ENCODE assay signal across 8 mouse cellular contexts in genomic region chr8:84021096-84021495, GRCm38 (mm10). TPM values are rescaled to one million over a fixed set of nuclear protein-coding genes. Genes with fewer than 3 reads are reported as not detected.
DNase-seq lines count a peak whose midpoint lies in the region; ATAC-seq lines count a peak whose summit lies in the region.

Gene Palm3 (plus strand): TSS chr8:84021471.

- peak within 1 kb of the TSS; percentile 44 for H3K4me2 ChIP-seq in heart, embryonic 11.5 days
- peak within 1 kb of the TSS; percentile 20; the same call in 1 of the 2 replicates for H3K4me2 ChIP-seq in neural tube, embryonic 12.5 days (replicated peaks)
- H3K4me2 ChIP-seq in kidney, embryonic 16.5 days (replicated peaks; ENCODE audit: low read depth, low read length), result peak within 1 kb of the TSS; percentile 61
- H3K4me2 ChIP-seq in midbrain, embryonic 16.5 days (ENCODE audit: low read length), result no peak within 1 kb of the TSS

- no peak within 1 kb of the TSS for H3K27ac ChIP-seq in heart, embryonic 11.5 days (ENCODE audit: low read depth, low read length)
- H3K27ac ChIP-seq in neural tube, embryonic 12.5 days, result no peak within 1 kb of the TSS
- peak within 1 kb of the TSS; percentile 91 for H3K27ac ChIP-seq in kidney, embryonic 16.5 days (ENCODE audit: low read length)
- no peak within 1 kb of the TSS for H3K27ac ChIP-seq in midbrain, embryonic 16.5 days (ENCODE audit: low read length)

- peak within 1 kb of the TSS; percentile 24; the same call in 1 of the 2 replicates for H3K9ac ChIP-seq in heart, embryonic 11.5 days (ENCODE audit: low read depth, low read length)
- H3K9ac ChIP-seq in neural tube, embryonic 12.5 days, result 0 out of 2 replicates have a peak within 1 kb of the TSS, but pooled peaks have one; percentile 21
- peak within 1 kb of the TSS; percentile 74 for H3K9ac ChIP-seq in kidney, embryonic 16.5 days (replicated peaks; ENCODE audit: low read length)
- no peak within 1 kb of the TSS for H3K9ac ChIP-seq in midbrain, embryonic 16.5 days (ENCODE audit: low read depth, low read length)

- no peak for DNase-seq in heart, postnatal 25 days (ENCODE audit: low spot score)
- no peak for DNase-seq in neural tube, embryonic 10.5 days (ENCODE audit: extremely low spot score, low spot score)
- DNase-seq in yolk sac, embryonic 10.5 days (ENCODE audit: low spot score), result peak; percentile 90
- DNase-seq in left cerebral cortex, postnatal 36 days (ENCODE audit: low spot score in 2 of 2), result no peak

- peaks cover 20% of the 10 kb centered on the region for H3K27me3 ChIP-seq in heart, embryonic 11.5 days (ENCODE audit: control insufficient read depth, insufficient read depth, low read length)
- H3K27me3 ChIP-seq in neural tube, embryonic 12.5 days (replicated peaks), result peaks cover 24% of the 10 kb centered on the region
- H3K27me3 ChIP-seq in kidney, embryonic 16.5 days (ENCODE audit: insufficient read depth, low read length), result 0 out of 2 replicates have a peak, but pooled peaks cover 3% of the 10 kb centered on the region
- H3K27me3 ChIP-seq in midbrain, embryonic 16.5 days (ENCODE audit: control insufficient read depth, insufficient read depth, low read depth, low read length), result peaks cover 12% of the 10 kb centered on the region

- intact Hi-C loops in heart, postnatal 25 days (cut with DNase I), result no loop called here
- intact Hi-C loops in left cerebral cortex, postnatal 36 days (cut with DNase I), result no loop called here

- no peaks in the 10 kb centered on the region for H3K9me3 ChIP-seq in heart, embryonic 11.5 days (replicated peaks; ENCODE audit: control insufficient read depth, low read length)
- H3K9me3 ChIP-seq in neural tube, embryonic 12.5 days, result no peaks in the 10 kb centered on the region
- no peaks in the 10 kb centered on the region for H3K9me3 ChIP-seq in kidney, embryonic 16.5 days (ENCODE audit: low read length)
- no peaks in the 10 kb centered on the region for H3K9me3 ChIP-seq in midbrain, embryonic 16.5 days (replicated peaks; ENCODE audit: control insufficient read depth, low read length, poor library complexity, severe bottlenecking)

- peaks cover 26% of the 10 kb centered on the region for H3K4me1 ChIP-seq in heart, embryonic 11.5 days (ENCODE audit: control insufficient read depth, insufficient read depth, low read length)
- peaks cover 11% of the 10 kb centered on the region; the same call in 1 of the 2 replicates for H3K4me1 ChIP-seq in neural tube, embryonic 12.5 days
- H3K4me1 ChIP-seq in kidney, embryonic 16.5 days (ENCODE audit: insufficient read depth, low read length), result peaks cover 42% of the 10 kb centered on the region
- peaks cover 5% of the 10 kb centered on the region; the same call in 1 of the 2 replicates for H3K4me1 ChIP-seq in midbrain, embryonic 16.5 days (ENCODE audit: control insufficient read depth, insufficient read depth, low read length)

- ATAC-seq in heart, embryonic 11.5 days (replicated peaks; ENCODE audit: insufficient number of reproducible peaks, low FRiP score, low TSS enrichment), result no peak; the same call in 1 of the 2 replicates
- no peak for ATAC-seq in neural tube, embryonic 12.5 days (ENCODE audit: low FRiP score, low read depth)
- ATAC-seq in kidney, embryonic 16.5 days (ENCODE audit: low FRiP score, low TSS enrichment), result peak; percentile 91
- ATAC-seq in midbrain, embryonic 16.5 days, result no peak

- no peaks in the 10 kb centered on the region for H3K36me3 ChIP-seq in heart, embryonic 11.5 days (ENCODE audit: control insufficient read depth, insufficient read depth, low read length)
- H3K36me3 ChIP-seq in neural tube, embryonic 12.5 days, result no peaks in the 10 kb centered on the region
- H3K36me3 ChIP-seq in kidney, embryonic 16.5 days (ENCODE audit: insufficient read depth, low read length), result no peaks in the 10 kb centered on the region
- H3K36me3 ChIP-seq in midbrain, embryonic 16.5 days (ENCODE audit: control insufficient read depth, insufficient read depth, low read length), result no peaks in the 10 kb centered on the region

- no peak within 1 kb of the TSS for H3K4me3 ChIP-seq in heart, embryonic 11.5 days (ENCODE audit: low read depth, low read length)
- H3K4me3 ChIP-seq in neural tube, embryonic 12.5 days, result no peak within 1 kb of the TSS
- H3K4me3 ChIP-seq in kidney, embryonic 16.5 days (ENCODE audit: low read length), result peak within 1 kb of the TSS; percentile 44
- H3K4me3 ChIP-seq in midbrain, embryonic 16.5 days (ENCODE audit: low read depth, low read length), result no peak within 1 kb of the TSS

- 9% methylated on average over 18 of the region's 18 CpGs for WGBS in heart, embryonic 11.5 days (ENCODE audit: insufficient replicate concordance)
- 4% methylated on average over 18 of the region's 18 CpGs for WGBS in neural tube, embryonic 12.5 days
- WGBS in kidney, embryonic 16.5 days, result 4% methylated on average over 18 of the region's 18 CpGs
- 9% methylated on average over 18 of the region's 18 CpGs for WGBS in midbrain, embryonic 16.5 days

RNA-seq across cellular contexts. Expression of gene Palm3, which starts in this region (rescaled TPM):
- 0.57 and 0.77 TPM in 2 replicates for polyA plus RNA-seq in heart, embryonic 11.5 days (2014; fragmentation: Nextera tagmentation; extraction: Ambion mirVana)
- total RNA-seq in heart, postnatal 25 days (2021), result under 1 TPM; 0.28 to 0.36 TPM
- polyA plus RNA-seq in neural tube, embryonic 12.5 days (2016; fragmentation: Nextera tagmentation; extraction: Ambion mirVana), result 10.2 and 10.8 TPM in 2 replicates
- 15.5 and 16.7 TPM in 2 replicates for polyA plus RNA-seq in kidney, embryonic 16.5 days (2015; fragmentation: Nextera tagmentation; extraction: Ambion mirVana)
- total RNA-seq in left cerebral cortex, postnatal 36 days (2021), result 1 to 10 TPM; 1.7 to 2.7 TPM
- polyA plus RNA-seq in midbrain, embryonic 16.5 days (2015; fragmentation: Nextera tagmentation; extraction: Ambion mirVana), result 2.8 and 4.7 TPM in 2 replicates
